Mouse (Mus musculus) forebrain, embryonic 12.5 days (tissue): ENCODE results near the gene BC028528. TPM values are rescaled to one million over a fixed set of nuclear protein-coding genes. Genes with fewer than 3 reads are reported as not detected.
"Not testable (repeated sequence)": the region's sequence is repeated elsewhere in the genome, so short reads cannot be mapped to it uniquely, and the experiment has no call there.

ENCODE experiments used
- ATAC-seq: fragments of 200-750 bp; cut with Nextera tagmentation; 2 replicates; pipeline ENCODE4 v1.8.0; 2017; ENCODE audit warnings: moderate TSS enrichment; ENCODE audit not compliant: low FRiP score
- H3K27ac ChIP-seq: fragments of 300-500 bp; sonication (generic); 2 replicates; pipeline ENCODE4 v1.5.1; 2016; ENCODE audit warnings: mild to moderate bottlenecking
- H3K27me3 ChIP-seq: fragments of 300-500 bp; sonication (generic); 2 replicates; pipeline ENCODE4 v1.6.1; 2016; ENCODE audit warnings: mild to moderate bottlenecking
- H3K36me3 ChIP-seq: fragments of 300-500 bp; sonication (generic); replicated peaks from 2 replicates; pipeline ENCODE4 v1.6.1; 2016; ENCODE audit warnings: mild to moderate bottlenecking
- H3K4me1 ChIP-seq: fragments of 300-500 bp; sonication (generic); 2 replicates; pipeline ENCODE4 v1.6.1; 2016
- H3K4me2 ChIP-seq: fragments of 300-500 bp; sonication (generic); 2 replicates; pipeline ENCODE4 v1.6.1; 2016; ENCODE audit warnings: mild to moderate bottlenecking, moderate library complexity
- H3K4me3 ChIP-seq: fragments of 300-500 bp; sonication (generic); replicated peaks from 2 replicates; pipeline ENCODE4 v1.5.1; 2016; ENCODE audit warnings: mild to moderate bottlenecking
- H3K9ac ChIP-seq: fragments of 300-500 bp; sonication (generic); 2 replicates; pipeline ENCODE4 v1.6.1; 2016; ENCODE audit warnings: mild to moderate bottlenecking
- H3K9me3 ChIP-seq: fragments of 300-500 bp; sonication (generic); 2 replicates; pipeline ENCODE4 v1.6.1; 2016
- WGBS: fragments of 180-500 bp; shearing (Covaris S2); methylation state at CpG from one replicate; pipeline ENCODE4 v1.1.7; 2016; 5-methylcytosine and 5-hydroxymethylcytosine counted together
- polyA plus RNA-seq: library from polyadenylated mRNA; unstranded; fragments of >200 nt; fragmentation: Nextera tagmentation; extraction: Ambion mirVana; gene quantifications from 2 replicates; pipeline ENCODE4 v1.2.1, GENCODE M21; 2016

The BC028528 gene
- polyA plus RNA-seq, 1 experiment from 2014 or later = 8.4 TPM

DNA sequence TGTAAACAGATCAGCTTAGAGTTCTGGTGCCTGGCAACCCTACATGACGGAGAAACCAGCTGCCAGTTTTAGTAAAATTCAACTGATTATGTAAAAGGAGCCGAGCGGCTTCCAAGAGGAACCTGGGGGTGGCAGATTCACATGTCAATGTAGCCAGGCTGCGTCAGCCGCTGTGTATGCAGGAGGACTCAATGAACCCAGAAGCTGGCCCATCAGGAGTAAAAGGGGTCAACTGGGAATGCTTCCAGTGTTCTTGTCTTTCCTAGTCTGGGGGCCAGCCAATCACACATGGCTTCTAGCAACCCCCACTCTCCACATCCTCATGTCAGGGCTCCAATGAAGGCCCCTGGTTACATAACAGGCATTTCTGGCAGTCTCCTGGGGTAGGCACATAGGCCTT, 26.8 kb downstream of the BC028528 start:
- Histone ChIP-seq H3K27ac (no peak overlapping the region), H3K36me3 (peaks cover 58% of the 10 kb centered on the region), H3K9me3 (no peaks in the 10 kb centered on the region), H3K4me3 (no peak overlapping the region), H3K9ac (no peak overlapping the region), H3K4me2 (no peak overlapping the region), H3K4me1 (no peaks in the 10 kb centered on the region), H3K27me3 (no peaks in the 10 kb centered on the region)
- 95% methylated on average over 5 of the region's 5 CpGs for WGBS
- no peak for ATAC-seq

DNA sequence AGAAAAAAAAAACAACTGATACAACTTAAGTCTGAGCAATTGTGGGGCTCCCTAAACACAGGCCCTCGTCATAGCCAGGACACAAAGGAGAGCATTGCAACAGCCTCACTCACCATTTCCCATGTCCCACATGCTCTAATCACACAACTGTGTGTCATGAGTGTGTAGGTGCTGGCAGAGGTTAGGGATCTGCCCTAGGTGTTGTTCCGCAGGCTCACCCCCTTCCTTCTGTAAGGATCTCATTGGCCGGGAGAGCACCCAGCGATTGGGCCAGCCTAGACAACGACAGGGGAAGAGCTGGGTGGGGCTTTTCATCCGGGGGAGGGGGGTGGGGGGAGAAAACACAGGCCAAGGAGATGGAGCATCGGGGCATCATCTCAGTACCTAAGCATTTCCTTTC, 28.2 kb downstream of the BC028528 start:
- 81% methylated on average over 7 of the region's 7 CpGs for WGBS
- Histone ChIP-seq H3K9me3 (no peaks in the 10 kb centered on the region), H3K27me3 (no peaks in the 10 kb centered on the region), H3K27ac (no peak overlapping the region), H3K4me3 (no peak overlapping the region), H3K36me3 (peaks cover 47% of the 10 kb centered on the region), H3K4me1 (no peaks in the 10 kb centered on the region), H3K9ac (no peak overlapping the region), H3K4me2 (no peak overlapping the region)
- no peak for ATAC-seq

DNA sequence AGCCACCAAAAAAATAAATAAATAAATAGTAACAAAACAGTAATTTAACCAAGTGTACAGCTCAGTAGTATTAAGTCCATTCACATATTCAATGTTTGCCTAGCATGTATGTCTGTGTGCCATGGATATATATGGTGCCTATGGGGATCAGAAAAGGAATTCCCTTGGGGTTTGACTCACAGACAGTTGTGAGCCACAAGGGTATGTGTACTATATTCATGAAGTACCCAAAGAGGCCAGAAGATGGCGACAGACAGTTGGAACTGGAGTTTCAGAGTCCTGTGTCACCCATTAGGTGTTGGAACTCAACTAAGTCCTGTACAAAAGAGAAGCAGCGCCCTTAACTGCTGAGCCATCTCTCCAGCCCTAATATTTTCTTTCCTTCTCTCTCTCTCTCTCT, 30.0 kb downstream of the BC028528 start:
- Histone ChIP-seq H3K9ac (no peak overlapping the region), H3K4me3 (no peak overlapping the region), H3K4me1 (no peaks in the 10 kb centered on the region), H3K27me3 (no peaks in the 10 kb centered on the region), H3K27ac (no peak overlapping the region), H3K36me3 (peaks cover 34% of the 10 kb centered on the region), H3K9me3 (no peaks in the 10 kb centered on the region), H3K4me2 (no peak overlapping the region)
- ATAC-seq = no peak
- 39% methylated on average over 2 of the region's 2 CpGs for WGBS

DNA sequence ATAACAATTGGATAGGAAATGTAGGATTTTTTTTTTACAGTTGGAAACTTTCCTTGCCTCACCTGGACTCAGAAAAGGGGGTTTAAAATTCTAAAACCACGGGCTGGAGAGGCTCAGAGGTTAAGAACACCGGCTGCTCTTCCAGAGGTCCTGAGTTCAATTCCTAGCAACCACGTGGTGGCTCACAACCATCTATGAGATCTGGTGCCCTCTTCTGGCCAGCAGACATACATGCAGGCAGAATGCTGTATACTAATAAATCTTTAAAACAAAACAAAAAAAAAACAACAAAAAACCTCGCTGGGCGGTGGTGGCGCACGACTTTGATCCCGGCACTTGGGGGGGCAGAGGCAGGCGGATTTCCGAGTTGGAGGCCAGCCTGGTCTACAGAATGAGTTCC, 30.6 kb downstream of the BC028528 start:
- H3K9ac ChIP-seq = no peak overlapping the region
- H3K4me2 ChIP-seq = no peak overlapping the region
- H3K27me3 ChIP-seq = no peaks in the 10 kb centered on the region
- ATAC-seq = no peak
- H3K36me3 ChIP-seq = peaks cover 32% of the 10 kb centered on the region
- 76% methylated on average over 10 of the region's 10 CpGs for WGBS
- no peak overlapping the region for H3K27ac ChIP-seq
- H3K9me3 ChIP-seq = no peaks in the 10 kb centered on the region
- H3K4me3 ChIP-seq = no peak overlapping the region
- H3K4me1 ChIP-seq = peaks cover under 1% of the 10 kb centered on the region; the same call in 1 of the 2 replicates

DNA sequence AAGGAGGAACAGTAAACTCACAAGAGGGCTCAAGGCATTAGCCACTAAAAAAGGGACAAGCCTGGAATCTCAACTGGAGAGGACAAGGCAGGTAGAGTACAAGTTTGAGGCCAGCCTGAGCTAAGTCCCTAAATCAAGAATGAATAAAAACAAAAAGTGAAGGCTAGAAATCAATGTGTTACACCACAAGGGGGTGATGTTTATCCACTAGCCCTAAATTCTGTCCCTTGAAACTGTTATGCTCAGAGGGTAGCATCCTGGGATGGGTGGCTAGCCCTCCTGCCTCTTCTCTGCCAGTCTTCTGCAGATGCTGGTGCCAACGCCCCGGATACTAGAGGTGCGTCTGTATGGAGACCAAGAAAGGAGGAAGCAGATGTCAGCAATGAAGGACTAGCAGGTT, 31.5 kb downstream of the BC028528 start:
- no peaks in the 10 kb centered on the region for H3K9me3 ChIP-seq
- no peak for ATAC-seq
- H3K9ac ChIP-seq = no peak overlapping the region
- no peaks in the 10 kb centered on the region for H3K27me3 ChIP-seq
- H3K27ac ChIP-seq = no peak overlapping the region
- 81% methylated on average over 3 of the region's 3 CpGs for WGBS
- no peak overlapping the region for H3K4me2 ChIP-seq
- peaks cover 3% of the 10 kb centered on the region; the same call in 1 of the 2 replicates for H3K4me1 ChIP-seq
- H3K36me3 ChIP-seq = peaks cover 26% of the 10 kb centered on the region
- H3K4me3 ChIP-seq = no peak overlapping the region

DNA sequence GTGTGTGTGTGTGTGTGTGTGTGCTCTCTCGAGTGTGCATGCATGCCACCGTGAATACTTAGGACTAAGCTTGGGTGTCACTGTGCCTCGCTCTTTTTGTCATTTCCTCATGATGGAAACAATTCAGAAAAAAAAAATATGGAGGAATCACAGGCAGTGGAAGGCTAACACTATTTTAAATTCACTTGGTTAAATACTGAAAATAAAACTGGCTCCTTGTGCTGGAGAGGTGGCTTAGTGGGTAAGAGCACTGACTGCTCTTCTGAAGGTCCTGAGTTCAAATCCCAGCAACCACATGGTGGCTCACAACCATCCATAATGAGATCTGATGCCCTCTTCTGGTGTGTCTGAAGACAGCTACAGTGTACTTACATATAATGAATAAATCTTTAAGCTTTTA, 33.5 kb downstream of the BC028528 start:
- 90% methylated on average over 3 of the region's 3 CpGs for WGBS
- ATAC-seq, H3K27me3 ChIP-seq, H3K4me2 ChIP-seq, H3K9me3 ChIP-seq, H3K4me3 ChIP-seq, H3K27ac ChIP-seq, H3K9ac ChIP-seq: not testable (repeated sequence)
- Histone ChIP-seq H3K4me1 (peaks cover 11% of the 10 kb centered on the region), H3K36me3 (peaks cover 16% of the 10 kb centered on the region)

GRCm38 (mm10) chr3:95857050-95857449, 34.8 kb downstream of the BC028528 start:
- 91% methylated on average over 1 of the region's 1 CpGs for WGBS
- not testable (repeated sequence) for H3K9ac ChIP-seq, H3K9me3 ChIP-seq, ATAC-seq, H3K27me3 ChIP-seq, H3K4me3 ChIP-seq, H3K27ac ChIP-seq, H3K4me2 ChIP-seq
- Histone ChIP-seq H3K36me3 (peaks cover 21% of the 10 kb centered on the region), H3K4me1 (peaks cover 11% of the 10 kb centered on the region)

DNA sequence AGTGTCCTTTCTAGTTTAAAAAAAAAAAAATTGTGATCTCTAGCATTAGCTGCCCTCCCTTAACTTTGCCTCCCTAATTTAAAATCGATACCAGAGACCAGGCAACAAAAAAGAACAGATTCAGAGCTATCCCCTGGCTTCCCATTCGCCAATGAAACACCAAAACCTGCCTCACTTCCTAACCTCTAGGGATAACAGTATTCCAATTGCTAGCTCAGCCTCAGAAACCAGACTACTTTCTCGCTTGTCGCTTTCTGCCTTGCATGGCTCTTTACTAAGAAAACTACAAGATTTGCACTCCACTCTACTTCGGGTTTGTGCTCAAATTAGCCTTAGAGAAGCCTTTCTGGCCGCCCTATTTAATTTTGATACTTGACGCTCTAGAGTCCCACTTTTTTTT, 35.7 kb downstream of the BC028528 start:
- Histone ChIP-seq H3K36me3 (peaks cover 22% of the 10 kb centered on the region), H3K27me3 (no peaks in the 10 kb centered on the region), H3K27ac (peak overlapping the region; percentile 74), H3K4me3 (peak overlapping the region; percentile 91), H3K9me3 (no peaks in the 10 kb centered on the region), H3K4me2 (peak overlapping the region; percentile 79), H3K4me1 (peaks cover 11% of the 10 kb centered on the region), H3K9ac (peak overlapping the region; percentile 90)
- WGBS = 21% methylated on average over 7 of the region's 7 CpGs
- ATAC-seq = no peak; the same call in none of the 2 replicates

- peaks cover 27% of the 10 kb centered on the region for H3K36me3 ChIP-seq
- peak; percentile 100 for ATAC-seq
- no peaks in the 10 kb centered on the region for H3K27me3 ChIP-seq
- peak within 1 kb of the TSS; percentile 91 for H3K4me3 ChIP-seq
- no peaks in the 10 kb centered on the region for H3K9me3 ChIP-seq
- H3K9ac ChIP-seq = peak within 1 kb of the TSS; percentile 90
- H3K4me2 ChIP-seq = peak within 1 kb of the TSS; percentile 79
- WGBS = under 1% methylated on average over 56 of the region's 56 CpGs
- peaks cover 11% of the 10 kb centered on the region for H3K4me1 ChIP-seq
- peak within 1 kb of the TSS; percentile 74 for H3K27ac ChIP-seq
These were observed 36.2 kb downstream of the BC028528 start, which contains the start of gene Prpf3 for GRCm38 (mm10) chr3:95855502-95856089. Gene Prpf3, minus strand, starts transcription at chr3:95855885.

GRCm38 (mm10) chr3:95851317-95851716, 40.5 kb downstream of the BC028528 start:
- no peak for ATAC-seq
- 94% methylated on average over 8 of the region's 8 CpGs for WGBS
- no peaks in the 10 kb centered on the region for H3K9me3 ChIP-seq
- no peak overlapping the region for H3K9ac ChIP-seq
- no peaks in the 10 kb centered on the region for H3K27me3 ChIP-seq
- H3K4me1 ChIP-seq = peaks cover 11% of the 10 kb centered on the region
- H3K27ac ChIP-seq = no peak overlapping the region
- no peak overlapping the region for H3K4me2 ChIP-seq
- no peak overlapping the region for H3K4me3 ChIP-seq
- peaks cover 69% of the 10 kb centered on the region for H3K36me3 ChIP-seq

DNA sequence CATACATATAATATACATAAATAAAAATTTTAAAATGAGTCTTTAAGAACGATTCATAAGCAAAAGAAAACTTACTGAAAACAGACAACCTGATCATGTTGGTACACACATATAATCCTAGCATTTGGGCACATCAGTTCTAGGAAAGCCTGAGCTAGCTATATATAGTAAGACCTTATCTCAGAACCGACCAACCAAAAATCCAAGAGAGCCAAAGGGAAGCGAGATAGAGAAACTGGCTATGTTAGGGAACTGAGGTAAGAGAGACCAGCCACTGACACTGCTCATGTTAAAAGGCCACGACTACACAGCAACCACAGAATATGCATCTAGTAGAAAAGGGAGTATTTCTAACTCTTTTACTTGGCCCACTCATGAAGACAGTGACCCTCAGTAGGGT, 41.2 kb downstream of the BC028528 start:
- 91% methylated on average over 4 of the region's 4 CpGs for WGBS
- Histone ChIP-seq H3K4me1 (peaks cover 8% of the 10 kb centered on the region), H3K4me2 (no peak overlapping the region), H3K9ac (no peak overlapping the region), H3K27me3 (no peaks in the 10 kb centered on the region), H3K36me3 (peaks cover 76% of the 10 kb centered on the region), H3K27ac (no peak overlapping the region), H3K9me3 (no peaks in the 10 kb centered on the region), H3K4me3 (no peak overlapping the region)
- ATAC-seq = no peak

- Histone ChIP-seq H3K4me3 (no peak overlapping the region), H3K36me3 (peaks cover 86% of the 10 kb centered on the region), H3K4me2 (no peak overlapping the region), H3K9ac (no peak overlapping the region), H3K4me1 (no peaks in the 10 kb centered on the region), H3K9me3 (no peaks in the 10 kb centered on the region), H3K27ac (no peak overlapping the region), H3K27me3 (no peaks in the 10 kb centered on the region)
- no peak for ATAC-seq
- 92% methylated on average over 3 of the region's 3 CpGs for WGBS
These were observed 49.1 kb downstream of the BC028528 start for GRCm38 (mm10) chr3:95842503-95843214.

GRCm38 (mm10) chr3:95839250-95839649, 52.6 kb downstream of the BC028528 start:
- Histone ChIP-seq H3K27me3 (no peaks in the 10 kb centered on the region), H3K27ac (no peak overlapping the region), H3K4me2 (no peak overlapping the region), H3K4me3 (no peak overlapping the region), H3K9ac (no peak overlapping the region), H3K9me3 (no peaks in the 10 kb centered on the region), H3K4me1 (no peaks in the 10 kb centered on the region), H3K36me3 (peaks cover 82% of the 10 kb centered on the region)
- ATAC-seq = no peak
- 97% methylated on average over 2 of the region's 2 CpGs for WGBS
